Mouse (Mus musculus): Measurements from ENCODE around the gene Gm20388. TPM values are rescaled to one million over a fixed set of nuclear protein-coding genes. Genes with fewer than 3 reads are reported as not detected.
"Not testable (repeated sequence)": the region's sequence is repeated elsewhere in the genome, so short reads cannot be mapped to it uniquely, and the experiment has no call there.

The Gm20388 gene
- total RNA-seq, 2 experiments from 2014 or later: 4.0 TPM; not detected in 1

DNA sequence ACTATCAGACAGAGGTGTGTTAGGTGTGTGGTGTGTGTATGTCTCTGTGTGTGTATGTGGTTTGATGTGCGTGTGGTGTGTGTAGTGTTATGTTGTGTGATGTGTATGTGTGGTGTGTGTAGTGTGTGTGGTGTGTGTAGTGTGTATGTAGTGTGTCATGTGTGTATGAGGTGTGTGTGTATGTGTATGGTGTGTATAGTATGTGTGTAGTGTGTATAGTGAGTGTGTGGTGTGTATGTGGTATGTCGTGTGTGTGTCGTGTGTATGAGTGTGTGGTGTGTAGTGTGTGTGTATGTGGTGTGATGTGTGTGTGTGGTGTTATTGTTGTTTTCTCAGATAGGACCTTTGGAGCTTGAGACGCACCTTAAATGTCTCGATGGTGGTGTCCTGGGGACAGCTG lies 3531.7 kb downstream of the Gm20388 start:
- DNase-seq: no peak

DNA sequence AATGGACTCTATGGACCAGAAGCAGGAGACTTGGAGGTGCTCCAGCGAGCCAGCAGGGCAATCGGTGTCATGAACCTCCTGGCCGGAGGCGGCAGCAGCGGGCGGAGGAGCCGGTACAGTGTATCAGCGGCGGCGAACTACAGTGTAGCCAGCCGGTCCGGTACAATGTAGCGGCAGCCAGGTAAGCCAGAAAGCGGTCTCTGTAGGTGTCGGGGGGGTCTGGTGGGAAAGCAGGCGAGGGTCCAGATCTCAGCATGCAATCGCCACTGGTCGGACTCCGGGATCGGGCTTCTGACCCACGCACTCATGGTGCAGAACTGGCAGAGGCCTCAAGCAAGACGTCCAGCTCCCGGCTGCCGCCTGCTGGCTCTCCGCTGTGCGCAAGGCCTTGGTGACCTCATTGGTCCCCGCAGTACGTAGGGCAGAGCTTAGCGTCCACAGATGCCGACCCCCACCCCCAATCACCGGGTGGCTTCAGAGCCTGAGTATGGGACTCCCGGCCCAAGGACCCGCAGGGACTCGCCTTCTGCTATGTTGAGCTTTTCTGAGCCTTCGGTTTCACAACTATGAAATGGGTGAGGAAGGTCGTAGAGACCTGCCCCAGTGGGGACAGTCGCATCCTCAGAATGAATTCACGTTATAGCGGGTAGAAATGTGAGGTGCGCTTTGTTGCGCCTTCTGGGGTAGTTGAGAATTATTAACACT lies 3532.4 kb downstream of the Gm20388 start:
- DNase-seq: peak; percentile 94 to 99

GRCm38 (mm10) chr8:123443576-123443921 lies 3532.9 kb downstream of the Gm20388 start:
- DNase-seq: no peak

GRCm38 (mm10) chr8:123444131-123444530 lies 3533.5 kb downstream of the Gm20388 start:
- no peak for DNase-seq

DNA sequence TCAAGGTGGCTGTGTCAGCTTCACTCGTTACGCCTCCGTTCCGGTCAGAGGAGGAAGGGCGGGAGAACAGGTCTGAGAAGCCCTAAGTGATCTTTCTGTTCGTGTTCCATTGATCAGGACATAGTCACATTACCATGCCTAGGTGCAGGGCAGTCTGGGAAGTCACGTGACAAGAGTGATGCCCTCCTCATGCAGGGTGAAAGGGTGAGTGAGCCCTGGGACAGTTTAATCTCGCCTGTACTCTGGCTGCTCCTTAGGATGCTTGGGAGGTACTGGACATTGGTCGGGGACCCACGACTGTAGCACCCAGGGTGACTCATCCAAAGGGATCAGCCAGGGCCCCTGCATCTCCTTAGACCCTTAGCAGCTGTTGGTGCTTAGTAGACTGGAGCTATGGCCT lies 3535.3 kb downstream of the Gm20388 start:
- DNase-seq: no peak

- peak in 1 of 2 experiments; percentile 17 for DNase-seq
These were observed 3536.2 kb downstream of the Gm20388 start for GRCm38 (mm10) chr8:123446799-123447198.

DNA sequence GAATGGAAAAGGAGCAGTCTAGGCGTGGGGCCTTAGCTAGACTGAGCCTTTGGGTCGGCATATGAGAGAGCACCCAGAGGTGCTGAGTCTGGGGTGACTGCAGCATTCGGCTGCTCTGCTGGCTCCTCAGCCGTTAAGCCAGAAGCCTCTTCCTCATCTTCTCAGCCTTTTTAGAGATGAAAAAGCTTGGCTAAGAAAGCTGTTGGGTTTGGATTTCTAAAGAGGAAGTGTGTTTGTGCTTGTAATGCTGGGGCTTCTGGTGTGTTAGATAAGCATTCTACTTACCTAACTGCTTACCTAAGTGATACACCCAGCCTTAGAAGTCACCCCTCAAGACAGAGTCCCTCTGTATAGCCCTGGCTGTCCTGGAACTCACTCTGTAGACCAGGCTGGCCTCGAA lies 3540.1 kb downstream of the Gm20388 start:
- no peak for DNase-seq

DNA sequence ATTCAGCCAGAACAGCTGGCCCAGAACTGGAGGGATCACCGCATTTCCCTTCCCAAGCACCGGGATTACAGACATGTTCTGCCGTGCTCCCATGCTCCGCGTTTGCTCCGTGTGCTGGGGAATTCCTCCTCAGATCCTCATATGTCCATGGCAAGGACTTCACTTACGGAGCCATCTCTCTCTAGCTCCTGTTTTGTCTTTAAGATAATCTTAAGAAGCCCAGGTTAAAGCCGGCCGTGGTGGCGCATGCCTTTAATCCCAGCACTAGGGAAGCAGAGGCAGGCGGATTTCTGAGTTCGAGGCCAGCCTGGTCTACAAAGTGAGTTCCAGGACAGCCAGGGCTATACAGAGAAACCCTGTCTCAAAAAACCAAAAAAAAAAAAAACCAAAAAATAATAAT lies 3541.1 kb downstream of the Gm20388 start:
- not testable (repeated sequence) for DNase-seq

DNA sequence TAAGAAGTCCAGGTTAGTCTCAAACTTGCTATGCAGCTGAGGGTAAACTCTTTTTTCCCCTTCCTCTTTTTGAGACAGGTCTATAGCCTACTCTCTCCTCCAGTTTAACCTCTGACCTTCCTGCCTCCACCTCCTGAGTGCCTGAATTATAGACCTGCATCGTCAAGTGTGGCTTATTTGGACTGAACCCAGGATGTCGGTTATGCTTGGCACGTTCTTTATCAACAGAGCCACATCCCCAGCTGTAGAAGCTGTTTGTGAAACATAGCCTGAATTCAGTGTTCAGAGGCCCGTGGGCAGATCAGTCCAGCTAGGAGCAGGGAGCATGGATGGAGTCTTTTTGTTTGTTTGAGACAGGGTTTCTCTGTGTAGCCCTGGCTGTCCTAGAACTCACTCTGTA lies 3541.5 kb downstream of the Gm20388 start:
- DNase-seq: no peak

GRCm38 (mm10) chr8:123453291-123453690 lies 3542.7 kb downstream of the Gm20388 start:
- DNase-seq: no peak

- DNase-seq: no peak
These were observed 3543.3 kb downstream of the Gm20388 start for GRCm38 (mm10) chr8:123453951-123454350.

GRCm38 (mm10) chr8:123454559-123454958 lies 3543.9 kb downstream of the Gm20388 start:
- no peak for DNase-seq

- DNase-seq: no peak
These were observed 3553.0 kb downstream of the Gm20388 start for GRCm38 (mm10) chr8:123463651-123464050.

DNA sequence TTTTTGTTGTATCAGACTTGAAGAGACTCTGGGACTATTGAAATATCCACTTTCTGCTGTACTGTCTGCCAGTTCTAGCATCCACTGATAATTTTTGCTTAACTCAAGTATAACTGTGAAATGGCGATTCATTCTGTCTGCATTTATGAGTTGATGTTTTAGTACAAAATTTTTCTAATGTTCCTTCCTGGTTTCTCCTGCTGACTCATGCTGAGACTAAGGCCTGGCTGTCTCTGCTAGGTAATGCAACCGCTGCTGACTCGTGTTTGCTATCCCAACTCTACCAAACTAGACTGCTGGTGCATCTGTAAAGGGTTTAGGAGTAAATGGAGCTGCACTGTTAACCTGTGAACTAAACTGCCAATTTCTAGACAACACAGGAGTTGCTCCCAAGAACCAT lies 3556.8 kb downstream of the Gm20388 start:
- no peak for DNase-seq

DNA sequence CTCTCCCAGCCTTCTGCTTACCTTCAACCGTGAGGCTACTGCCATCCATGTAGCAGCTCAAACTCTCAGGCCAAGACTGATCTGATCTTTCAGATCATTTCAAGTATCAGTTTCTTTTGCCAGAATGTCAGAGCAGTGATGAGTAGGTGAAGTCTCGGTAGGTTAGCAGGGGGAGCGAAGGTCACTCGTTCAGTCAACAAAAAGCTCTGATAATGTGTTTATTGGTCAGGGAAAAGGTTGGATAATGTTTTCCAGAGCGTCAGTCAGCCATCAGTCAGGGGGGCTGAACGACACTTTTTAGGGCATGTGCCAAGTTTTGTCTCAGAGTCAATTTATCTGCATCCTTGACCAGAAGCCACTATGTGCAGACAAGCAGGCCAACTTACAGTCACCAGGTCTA lies 3562.3 kb downstream of the Gm20388 start:
- not testable (repeated sequence) for DNase-seq

DNA sequence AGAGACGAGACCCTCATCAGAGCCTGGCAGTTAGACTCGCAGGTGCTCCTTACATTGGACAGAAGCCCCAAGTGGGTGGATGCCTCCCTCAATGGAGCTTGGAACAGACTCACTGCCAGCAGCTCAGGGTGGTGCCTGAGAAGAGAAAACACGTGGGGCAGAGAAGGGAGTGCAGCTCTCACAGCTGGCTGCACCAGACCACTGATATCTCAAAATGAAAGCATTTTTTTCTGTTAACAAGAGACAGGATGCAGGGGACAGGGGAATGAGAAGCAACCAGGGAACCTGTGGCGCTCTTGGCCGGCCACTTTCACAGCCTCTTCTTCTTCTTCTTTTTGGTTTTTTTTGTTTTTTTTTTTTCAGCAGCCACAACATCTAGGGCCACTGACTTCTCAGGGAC lies 3563.9 kb downstream of the Gm20388 start:
- not testable (repeated sequence) for DNase-seq

DNA sequence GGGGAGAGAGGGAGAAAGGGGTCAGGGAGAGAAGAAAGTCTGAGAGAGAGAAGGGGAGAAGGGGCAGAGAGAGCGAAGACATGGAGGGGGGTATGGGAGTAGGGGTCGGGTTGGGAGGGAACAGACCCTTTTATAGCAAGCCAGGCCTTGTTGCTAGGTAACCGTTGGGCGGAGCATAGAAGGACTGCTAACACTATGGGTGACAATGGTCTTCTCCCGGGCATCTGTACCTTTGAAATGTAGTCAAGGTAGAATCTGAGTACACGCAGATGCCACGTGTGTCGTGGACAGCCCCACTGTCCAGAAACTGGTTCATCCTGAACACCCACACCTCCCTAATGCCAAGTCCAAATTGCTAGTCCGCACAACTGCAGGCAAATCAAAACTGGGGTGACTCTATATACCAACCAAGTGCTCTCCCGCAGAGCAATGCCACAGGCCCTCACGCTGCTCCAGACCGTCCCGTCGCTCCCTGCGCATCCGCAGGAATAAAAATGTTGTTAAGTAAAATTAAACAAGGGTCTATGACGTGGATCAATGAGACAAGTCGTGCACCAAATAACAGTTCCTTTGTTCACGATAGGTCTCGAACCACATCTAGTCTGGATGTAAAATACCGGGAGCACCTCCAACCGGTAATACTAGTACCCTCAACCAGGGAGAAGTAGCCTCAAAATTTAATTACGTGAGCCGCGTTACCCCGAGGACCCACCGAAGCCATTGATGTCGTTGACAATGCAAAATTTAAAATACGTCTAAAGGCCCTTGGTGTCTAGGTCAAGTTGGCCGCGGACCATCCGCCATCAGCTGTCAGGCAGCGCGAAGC lies 3566.5 kb downstream of the Gm20388 start:
- DNase-seq: peak in 1 of 2 experiments; percentile 8

DNA sequence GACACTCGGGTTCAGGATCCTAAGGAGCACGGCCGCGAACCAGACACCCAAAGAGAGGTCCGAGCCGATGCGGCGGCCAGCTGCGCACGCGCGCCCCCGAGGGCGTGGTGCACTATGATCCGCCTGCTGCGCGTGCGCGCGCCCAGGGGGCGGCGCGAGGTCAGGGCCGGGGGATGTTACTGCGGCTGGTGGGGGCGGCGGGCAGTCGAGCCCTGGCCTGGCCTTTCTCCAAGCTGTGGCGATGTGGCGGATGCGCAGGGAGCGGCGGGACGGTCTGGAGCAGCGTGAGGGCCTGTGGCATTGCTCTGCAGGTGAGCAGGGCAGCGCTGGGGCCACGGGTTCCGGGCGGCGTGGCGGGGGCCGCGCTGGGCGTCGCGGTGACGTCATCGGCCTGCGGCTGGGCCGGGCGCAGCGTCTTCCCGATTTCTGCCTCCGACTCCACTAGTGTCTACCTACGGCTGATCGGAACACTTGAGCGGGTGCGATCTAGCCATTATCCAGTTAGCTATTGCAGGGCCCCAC lies 3567.2 kb downstream of the Gm20388 start, which contains the start of gene Afg3l1:
Gene Afg3l1 (plus strand): TSS at position 167 of the 522 bp plus-strand sequence.
- DNase-seq: peak; percentile 95 to 96

DNA sequence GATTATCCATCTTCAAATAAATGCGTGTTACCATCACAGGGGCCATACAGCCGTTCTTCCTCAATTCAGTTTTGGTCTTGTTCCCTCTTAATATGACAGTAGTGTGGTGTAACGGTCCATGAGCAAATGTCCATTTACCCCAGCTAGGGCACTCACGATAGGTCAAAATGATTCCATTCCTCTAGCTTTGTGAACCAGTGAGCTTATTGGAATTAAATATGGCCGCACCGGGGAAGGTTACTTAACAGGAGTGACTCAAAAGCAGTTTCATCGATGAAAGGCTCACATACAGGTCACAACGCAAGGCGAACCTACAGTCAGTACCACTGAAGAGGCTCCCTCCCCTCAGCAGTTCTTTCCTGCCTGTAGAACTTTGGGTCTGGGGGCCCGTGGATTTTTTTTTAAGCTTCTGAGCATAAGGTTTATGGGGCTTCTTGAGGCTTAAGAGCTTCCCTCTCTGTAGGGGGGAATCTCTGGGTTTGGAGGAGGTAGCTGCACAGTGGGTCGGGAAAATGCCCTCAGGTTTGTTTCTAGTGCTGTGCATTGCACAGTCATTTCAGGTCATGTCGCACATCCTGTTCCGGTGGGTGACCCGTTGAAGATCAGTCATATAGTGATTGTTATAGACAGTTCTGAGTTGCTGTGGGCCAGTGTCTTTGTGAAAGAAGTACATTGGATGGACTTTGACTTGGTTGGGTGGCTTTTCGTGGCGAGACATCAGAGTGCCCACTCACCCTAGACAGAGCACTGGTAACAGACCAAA lies 3568.0 kb downstream of the Gm20388 start:
- DNase-seq: no peak

DNA sequence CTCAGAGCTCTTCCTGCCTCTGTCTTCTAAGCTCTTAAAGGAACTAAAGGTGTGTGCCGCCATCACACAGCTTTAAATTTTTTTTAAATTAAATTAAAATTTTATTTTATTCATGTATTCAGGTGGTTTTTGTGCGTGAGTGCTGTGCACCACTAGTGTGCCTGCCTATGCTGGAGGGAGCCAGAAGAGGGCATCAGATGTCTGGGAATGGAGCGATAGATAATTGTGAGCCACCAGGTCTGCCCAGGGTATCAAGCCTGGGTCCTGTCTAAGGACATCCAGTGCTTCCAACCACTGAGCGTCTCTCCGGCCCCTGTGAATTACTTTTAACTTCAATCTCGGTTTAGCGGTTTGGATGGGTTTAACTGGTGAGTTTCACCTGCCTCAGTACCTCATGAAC lies 3572.0 kb downstream of the Gm20388 start:
- DNase-seq: no peak

GRCm38 (mm10) chr8:123491280-123492075 lies 3580.8 kb downstream of the Gm20388 start:
- DNase-seq: no peak

DNA sequence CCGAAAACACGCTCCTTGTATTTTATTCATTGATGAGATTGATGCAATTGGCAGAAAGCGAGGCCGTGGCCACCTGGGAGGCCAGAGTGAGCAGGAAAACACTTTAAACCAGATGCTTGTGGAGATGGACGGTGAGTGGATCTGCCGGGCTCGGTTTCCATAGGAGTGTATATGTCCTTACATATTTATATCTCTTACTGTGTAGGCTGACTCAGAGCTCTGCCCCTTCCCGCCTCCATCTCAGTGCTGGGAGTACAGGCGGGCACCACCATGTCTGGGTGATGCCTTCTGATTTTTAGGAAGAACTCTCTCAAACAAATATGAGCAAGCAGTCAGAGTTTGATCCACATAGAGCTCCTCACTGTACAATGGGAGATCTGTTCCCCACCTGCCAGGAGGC lies 3582.3 kb downstream of the Gm20388 start:
- no peak for DNase-seq
